Mouse (Mus musculus) stomach, adult 2 months (tissue): ENCODE data around the gene Fubp1. TPM values are rescaled to one million over a fixed set of nuclear protein-coding genes. Genes with fewer than 3 reads are reported as not detected.

Source experiments
- polyA plus RNA-seq: library from polyadenylated mRNA; depleted of rRNA; stranded (reverse); fragments of >200 nt; gene quantifications from 2 replicates; pipeline ENCODE4 v1.2.3, GENCODE M21; 2012; rRNA removed

The Fubp1 gene
- 16.6 and 18.2 TPM in 2 replicates for polyA plus RNA-seq

GRCm38 (mm10) chr3:152209967-152210634 lies at the start of gene Fubp1, which contains the start of gene Dnajb4:
TSS of gene Fubp1 (plus strand) at chr3:152210422.
TSS of gene Dnajb4 (minus strand) at chr3:152210302.

DNA sequence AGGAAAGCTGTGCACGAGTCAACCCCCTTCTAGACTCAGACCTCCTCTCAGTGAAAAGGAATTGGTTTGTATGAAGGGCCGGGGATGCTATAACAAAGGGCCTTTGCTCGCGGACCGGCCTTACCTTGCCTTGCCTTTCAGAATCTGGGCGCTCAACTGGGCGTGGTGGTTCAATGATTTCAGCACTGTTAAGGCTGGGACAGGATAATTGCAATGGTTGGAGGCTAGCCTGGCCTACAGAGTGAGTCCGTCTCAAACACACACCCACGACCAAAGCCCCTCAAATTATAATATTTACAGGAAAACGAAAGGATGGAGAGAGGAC lies 44.2 kb upstream of the Fubp1 start, which contains the start of gene Gipc2:
TSS of gene Gipc2 (minus strand) at position 132 of the 325 bp plus-strand sequence.

DNA sequence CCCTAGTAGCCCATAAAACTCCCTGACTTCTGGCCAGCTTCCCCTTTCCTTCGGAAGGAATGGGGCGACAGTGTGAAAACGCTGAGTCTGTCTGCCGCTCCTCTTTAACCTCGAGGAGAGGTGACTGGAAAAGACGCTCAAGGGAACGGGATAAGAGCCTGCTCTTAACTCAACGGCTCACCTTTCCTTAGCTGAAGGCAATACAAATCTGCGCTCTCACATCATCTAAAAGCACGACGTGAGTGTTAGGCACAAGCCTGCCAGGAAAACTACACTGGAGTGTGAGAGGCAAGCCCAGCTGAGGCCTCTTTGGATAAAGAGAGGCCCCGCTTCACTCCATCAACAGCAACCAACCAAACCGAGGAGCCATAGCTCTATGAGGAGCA lies 55.8 kb downstream of the Fubp1 start, which contains the start of gene Nexn:
TSS of gene Nexn (minus strand) at position 315 of the 386 bp plus-strand sequence.

Other genes with a start within 250 kb of the Fubp1 start
- gene Gipc2, start 44.2 kb upstream of the Fubp1 start, polyA plus RNA-seq: 18.6 and 22.8 TPM in 2 replicates
- 0.85 and 1.2 TPM in 2 replicates for gene Dnajb4, start 120 bp upstream of the Fubp1 start, polyA plus RNA-seq
- 0.04 and 0.10 TPM in 2 replicates for gene Nexn, start 55.9 kb downstream of the Fubp1 start, polyA plus RNA-seq
- 0.94 and 1.5 TPM in 2 replicates for gene Miga1, start 130.0 kb downstream of the Fubp1 start, polyA plus RNA-seq
- 0.90 and 2.5 TPM in 2 replicates for gene Usp33, start 136.1 kb downstream of the Fubp1 start, polyA plus RNA-seq
- 5.1 and 5.5 TPM in 2 replicates for gene Zzz3, start 185.1 kb downstream of the Fubp1 start, polyA plus RNA-seq